Mouse (Mus musculus) lung, embryonic 15.5 days (tissue): ENCODE data around the gene Pnrc1. TPM values are rescaled to one million over a fixed set of nuclear protein-coding genes. Genes with fewer than 3 reads are reported as not detected.

Experiments
- polyA plus RNA-seq: library from polyadenylated mRNA; unstranded; fragments of >200 nt; fragmentation: Nextera tagmentation; extraction: Ambion mirVana; gene quantifications from 2 replicates; pipeline ENCODE4 v1.2.1, GENCODE M21; 2015

Pnrc1 gene
- polyA plus RNA-seq, 1 experiment from 2014 or later = 129 TPM

Other genes with a start within 250 kb of the Pnrc1 start
- 0.59 TPM in 1 of 2 replicates, not detected in the other for gene Gabrr2, start 227.2 kb downstream of the Pnrc1 start, polyA plus RNA-seq
- gene Gabrr1, start 157.6 kb downstream of the Pnrc1 start, polyA plus RNA-seq = not detected in 2 replicates
- 1.2 and 1.6 TPM in 2 replicates for gene Pm20d2, start 100.4 kb downstream of the Pnrc1 start, polyA plus RNA-seq
- gene Srsf12, start 81.2 kb downstream of the Pnrc1 start, polyA plus RNA-seq = 3.3 TPM in 2 replicates
- 23.3 and 25.4 TPM in 2 replicates for gene Rngtt, start 20.1 kb upstream of the Pnrc1 start, polyA plus RNA-seq